Mouse (Mus musculus): ENCODE measurements around the gene Cldn10.

DNA sequence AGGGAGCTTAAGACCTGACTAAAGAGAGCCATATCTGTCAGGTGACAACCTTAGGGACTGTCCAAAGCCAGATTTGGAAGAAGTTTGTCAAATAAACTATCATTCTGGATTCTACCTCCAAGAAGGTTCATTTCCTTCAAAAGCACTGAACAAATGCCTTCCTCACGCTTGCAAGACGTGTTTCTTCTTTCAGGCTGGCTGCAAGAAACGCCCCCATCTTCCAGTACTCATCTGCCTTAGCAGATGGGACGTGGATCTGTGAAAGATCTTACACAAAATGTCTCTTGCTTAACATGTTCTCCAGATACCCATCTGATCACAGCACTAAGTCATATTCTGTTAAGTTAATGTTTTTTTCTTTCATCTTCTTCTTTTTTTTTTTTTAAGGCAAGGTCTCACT lies 102.4 kb downstream of the Cldn10 start:
- TF ChIP-seq GATA1 (IDR thresholded peaks at IDR 0.05; ENCODE audit: low read length) = no peak
- TF ChIP-seq TAL1 (IDR thresholded peaks at IDR 0.05; ENCODE audit: low read length) = no peak

Measured in erythroblast, embryonic 14.5 days (primary cell).